Mouse (Mus musculus) layer of hippocampus, adult 8-10 months (tissue): ENCODE results near the gene Gm44973. TPM values are rescaled to one million over a fixed set of nuclear protein-coding genes. Genes with fewer than 3 reads are reported as not detected.
"Not testable (repeated sequence)": the region's sequence is repeated elsewhere in the genome, so short reads cannot be mapped to it uniquely, and the experiment has no call there.

Source experiments
- DNase-seq, 2 experiments: peaks; one replicate each; pipeline ENCODE4 v3.0.0; 2022; ENCODE audit warnings: low spot score in 2 of 2
- total RNA-seq, 4 experiments: library from RNA; stranded (reverse); gene quantifications; 2 replicates each; pipeline ENCODE4 v1.2.4; 2022

Gene Gm44973
- total RNA-seq, 4 experiments from 2014 or later, result not detected

DNA sequence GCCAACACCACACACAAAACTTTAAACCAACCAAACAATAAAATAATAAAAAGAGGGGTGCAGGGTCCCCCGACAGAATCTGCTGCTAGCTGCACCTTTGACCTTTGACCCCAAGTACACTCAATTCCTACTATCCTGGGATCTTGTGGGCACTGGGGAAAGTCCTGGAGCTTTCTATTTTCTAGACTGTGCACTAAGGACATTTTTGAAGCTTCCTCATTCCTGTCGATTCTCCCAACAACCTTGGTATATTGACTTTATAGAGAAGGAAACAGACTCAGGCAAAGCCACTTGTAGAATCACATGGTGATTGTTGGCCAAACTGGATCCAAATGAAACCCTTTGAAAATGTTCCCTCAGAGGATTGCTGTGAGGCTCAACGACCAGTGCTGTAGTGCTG lies 761 bp downstream of the Gm44973 start:
- DNase-seq, result no peak

DNA sequence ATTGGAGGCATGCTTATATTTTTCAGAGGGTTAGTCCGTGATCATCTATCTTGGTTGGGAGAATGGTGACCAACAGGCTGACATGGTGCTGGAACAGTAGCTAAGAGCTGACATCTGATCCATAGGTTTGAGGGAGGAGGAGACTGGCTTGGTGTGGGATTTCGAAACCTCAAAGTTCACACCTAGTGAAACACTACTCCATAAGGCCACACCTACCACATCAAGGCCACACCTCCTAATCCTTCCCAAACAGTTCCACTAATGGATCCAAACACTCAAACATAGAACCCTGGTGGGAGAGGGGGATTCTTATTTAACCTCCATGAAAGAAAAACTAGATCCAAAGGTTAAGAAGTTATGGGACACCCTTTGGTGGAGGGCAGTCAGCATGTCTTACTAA lies 1.6 kb downstream of the Gm44973 start:
- DNase-seq, result no peak

DNA sequence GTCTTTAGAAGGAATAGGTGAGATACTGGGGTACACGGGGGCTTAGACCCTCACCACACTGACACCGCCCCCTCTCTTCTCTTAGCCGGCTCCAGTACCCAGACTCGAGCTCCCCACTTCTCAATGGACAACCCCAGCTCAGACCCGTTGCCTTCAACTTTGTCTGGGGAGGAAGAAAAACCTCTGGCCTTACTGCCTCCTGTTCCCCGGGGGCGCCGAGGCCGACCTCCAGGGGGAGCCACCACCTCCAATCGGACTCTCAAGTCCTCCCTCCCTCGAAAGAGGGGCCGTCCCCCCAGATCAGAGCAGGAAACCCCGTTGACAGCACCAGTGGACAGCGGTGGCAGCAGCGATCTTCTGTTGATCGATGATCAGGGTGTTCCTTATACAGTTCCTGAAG lies 2.1 kb downstream of the Gm44973 start:
- DNase-seq, result no peak

DNA sequence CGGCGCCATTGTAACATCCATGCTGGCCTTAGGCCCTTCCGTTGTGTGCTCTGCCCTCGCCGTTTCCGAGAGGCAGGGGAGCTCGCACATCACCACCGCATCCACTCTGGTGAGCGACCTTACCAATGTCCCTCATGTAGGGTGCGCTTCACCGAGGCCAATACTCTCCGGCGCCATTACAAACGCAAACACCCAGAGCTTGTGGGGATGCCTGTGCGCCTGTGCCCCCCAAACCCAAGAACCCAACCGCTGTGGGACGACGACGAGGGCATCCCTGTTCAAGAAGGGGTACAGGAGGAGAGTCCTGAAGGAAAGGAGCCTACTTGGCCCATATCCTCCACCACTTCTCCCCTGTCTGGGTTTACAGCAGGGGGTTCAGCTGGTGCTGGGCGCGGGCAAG lies 2.6 kb downstream of the Gm44973 start:
- DNase-seq, result no peak

DNA sequence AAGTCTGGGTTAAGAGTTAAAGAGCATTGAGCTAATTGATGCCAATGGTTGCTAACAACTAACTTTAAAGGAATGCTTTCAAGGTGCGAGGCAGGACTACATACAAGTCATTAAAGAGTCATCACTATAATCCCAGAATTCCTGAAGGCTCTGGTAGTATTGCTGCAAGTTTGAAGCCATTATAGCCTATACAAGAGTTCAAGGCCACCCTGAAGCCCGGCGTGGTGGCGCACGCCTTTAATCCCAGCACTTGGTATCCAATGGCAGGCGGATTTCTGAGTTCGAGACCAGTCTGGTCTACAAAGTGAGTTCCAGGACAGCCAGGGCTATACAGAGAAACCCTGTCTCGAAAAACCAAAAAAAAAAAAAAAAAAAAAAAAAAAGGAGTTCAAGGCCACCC lies 4.3 kb downstream of the Gm44973 start:
- not testable (repeated sequence) for DNase-seq

DNA sequence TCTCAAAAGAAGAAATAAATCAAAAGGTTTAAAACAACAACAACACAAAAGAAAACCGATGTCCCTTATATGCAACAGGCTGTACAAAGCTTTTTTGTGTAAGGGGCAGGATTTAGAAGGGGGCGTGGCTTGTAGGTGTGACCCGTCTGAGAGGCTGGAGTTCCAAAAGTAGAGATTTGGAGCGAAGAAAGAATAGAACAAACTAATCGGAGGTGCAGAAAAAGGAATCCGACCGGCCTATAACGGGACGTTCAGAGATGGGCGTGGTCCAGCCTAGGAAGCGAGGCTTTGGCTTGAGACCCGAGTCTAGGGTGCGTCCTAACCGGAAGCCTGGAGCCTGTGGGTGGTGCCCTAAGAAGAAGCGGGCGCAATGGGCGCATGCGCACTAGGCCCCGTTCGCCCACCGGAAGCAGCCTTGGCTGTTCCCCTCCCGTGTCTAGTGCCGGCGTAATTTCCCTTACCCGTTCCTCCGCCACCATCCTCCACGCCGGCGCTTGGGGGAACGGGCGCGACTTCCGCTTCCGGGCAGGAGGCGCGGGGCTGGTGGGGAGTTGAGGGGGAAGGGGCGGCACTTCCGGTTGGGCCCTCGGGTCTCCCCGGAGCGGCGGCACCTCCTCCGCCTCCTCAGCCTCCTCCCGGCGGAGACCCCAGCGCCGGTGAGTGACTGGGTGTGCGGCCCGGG lies 4.8 kb downstream of the Gm44973 start, which contains the start of the genes Zfp865 and Ccdc106:
Zfp865 (plus strand) TSS at position 377 of the 682 bp plus-strand sequence.
Ccdc106 (plus strand) TSS at position 554 of the 682 bp plus-strand sequence.
- peak; percentile 99 to 100 for DNase-seq

DNA sequence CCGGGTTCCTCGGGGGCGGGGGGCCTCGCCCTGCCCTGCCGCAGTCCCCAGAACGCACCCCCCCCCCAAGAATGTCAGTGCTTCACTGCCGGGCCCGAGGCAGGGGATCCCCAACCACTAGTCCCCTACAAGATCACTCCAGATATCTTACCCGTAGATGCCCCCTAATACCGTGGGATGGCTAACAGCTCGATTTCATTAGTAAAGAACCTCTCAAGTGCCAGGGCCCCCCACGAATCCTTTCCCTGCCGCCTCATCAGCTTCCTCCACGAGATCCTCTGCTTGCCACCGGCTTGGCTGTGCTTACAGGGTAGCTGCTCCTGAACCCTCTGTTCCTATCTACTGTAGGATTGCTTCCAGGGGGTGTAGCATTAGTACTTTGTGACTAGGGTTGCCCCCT lies 5.4 kb downstream of the Gm44973 start:
- DNase-seq, result no peak

DNA sequence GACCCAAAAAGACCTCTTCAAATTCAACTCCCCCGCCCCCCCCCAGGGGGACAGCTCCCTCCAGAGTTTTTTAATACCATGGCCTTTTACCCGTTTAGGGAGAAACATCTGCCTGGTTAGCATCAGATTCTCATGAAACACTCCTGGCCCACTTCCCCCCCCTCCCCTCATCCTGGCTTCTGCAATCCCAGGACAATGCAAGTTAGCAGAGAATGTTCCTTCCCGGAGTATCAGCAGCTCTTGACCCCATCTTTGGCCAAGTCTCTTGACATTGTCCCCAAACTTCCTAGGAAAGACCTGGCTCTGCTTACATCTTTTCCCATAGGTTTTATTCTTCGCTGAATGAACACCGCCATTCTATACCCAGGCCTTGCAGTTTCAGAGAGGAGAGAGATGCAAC lies 5.9 kb downstream of the Gm44973 start:
- no peak for DNase-seq

DNA sequence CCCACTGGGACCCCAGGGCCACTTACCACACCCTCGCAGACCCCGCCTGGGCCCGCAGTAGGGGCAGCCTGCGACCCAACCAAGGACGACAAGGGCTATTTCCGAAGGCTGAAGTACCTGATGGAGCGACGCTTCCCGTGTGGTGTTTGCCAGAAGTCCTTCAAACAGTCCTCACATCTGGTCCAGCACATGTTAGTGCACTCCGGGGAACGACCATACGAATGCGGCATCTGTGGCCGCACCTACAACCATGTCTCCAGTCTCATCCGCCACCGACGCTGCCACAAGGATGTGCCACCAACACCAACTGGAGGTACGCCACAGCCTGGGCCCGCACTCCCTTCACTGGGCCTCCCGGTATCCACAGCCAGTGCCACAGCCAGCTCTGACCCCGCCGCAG lies 14.2 kb downstream of the Gm44973 start:
- DNase-seq, result no peak

DNA sequence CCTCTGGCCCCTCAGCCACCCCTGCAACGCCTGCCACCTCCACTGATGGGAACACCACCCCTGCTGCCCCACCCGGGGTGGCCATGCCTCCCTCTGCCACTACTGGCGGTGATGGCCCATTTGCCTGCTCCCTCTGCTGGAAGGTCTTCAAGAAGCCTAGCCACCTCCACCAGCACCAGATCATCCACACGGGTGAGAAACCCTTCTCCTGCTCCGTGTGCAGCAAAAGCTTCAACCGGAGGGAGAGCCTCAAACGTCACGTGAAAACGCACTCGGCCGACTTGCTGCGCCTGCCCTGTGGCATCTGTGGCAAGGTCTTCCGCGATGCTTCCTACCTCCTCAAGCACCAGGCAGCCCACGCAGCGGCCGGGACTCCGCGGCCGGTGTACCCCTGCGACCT lies 14.7 kb downstream of the Gm44973 start:
- DNase-seq, result no peak

DNA sequence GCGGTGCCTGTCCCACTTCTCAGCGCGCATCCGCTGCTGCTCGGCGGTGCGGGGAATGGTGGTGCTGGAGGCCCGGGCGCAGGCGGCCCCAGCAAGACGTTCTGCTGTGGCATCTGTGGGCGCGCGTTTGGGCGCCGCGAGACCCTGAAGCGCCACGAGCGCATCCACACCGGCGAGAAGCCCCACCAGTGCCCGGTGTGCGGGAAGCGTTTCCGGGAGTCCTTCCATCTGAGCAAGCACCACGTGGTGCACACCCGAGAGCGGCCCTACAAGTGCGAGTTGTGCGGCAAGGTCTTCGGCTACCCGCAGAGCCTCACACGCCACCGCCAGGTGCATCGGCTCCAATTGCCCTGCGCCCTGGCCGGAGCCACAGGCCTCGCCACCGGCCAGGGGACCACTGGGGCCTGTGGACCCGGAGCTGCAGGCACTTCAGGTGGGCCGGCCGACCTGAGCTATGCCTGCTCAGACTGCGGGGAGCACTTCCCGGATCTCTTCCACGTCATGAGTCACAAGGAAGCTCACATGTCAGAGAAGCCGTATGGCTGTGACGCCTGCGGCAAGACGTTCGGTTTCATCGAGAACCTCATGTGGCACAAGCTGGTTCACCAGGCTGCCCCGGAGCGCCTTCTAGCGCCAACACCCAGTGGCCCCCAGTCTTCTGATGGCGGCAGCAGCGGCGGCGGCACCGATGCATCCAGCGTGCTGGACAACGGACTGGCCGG lies 15.4 kb downstream of the Gm44973 start:
- DNase-seq, result no peak

DNA sequence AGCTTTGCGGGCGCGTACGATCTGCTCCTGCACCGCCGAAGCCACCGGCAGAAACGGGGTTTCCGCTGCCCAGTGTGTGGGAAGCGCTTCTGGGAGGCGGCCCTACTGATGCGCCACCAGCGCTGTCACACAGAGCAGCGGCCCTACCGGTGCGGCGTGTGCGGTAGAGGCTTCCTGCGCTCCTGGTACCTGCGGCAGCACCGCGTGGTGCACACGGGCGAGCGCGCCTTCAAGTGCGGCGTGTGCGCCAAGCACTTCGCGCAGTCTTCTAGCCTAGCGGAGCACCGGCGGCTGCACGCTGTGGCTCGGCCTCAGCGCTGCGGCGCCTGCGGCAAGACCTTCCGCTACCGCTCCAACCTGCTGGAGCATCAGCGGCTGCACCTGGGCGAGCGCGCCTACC lies 16.2 kb downstream of the Gm44973 start:
- DNase-seq, result no peak

DNA sequence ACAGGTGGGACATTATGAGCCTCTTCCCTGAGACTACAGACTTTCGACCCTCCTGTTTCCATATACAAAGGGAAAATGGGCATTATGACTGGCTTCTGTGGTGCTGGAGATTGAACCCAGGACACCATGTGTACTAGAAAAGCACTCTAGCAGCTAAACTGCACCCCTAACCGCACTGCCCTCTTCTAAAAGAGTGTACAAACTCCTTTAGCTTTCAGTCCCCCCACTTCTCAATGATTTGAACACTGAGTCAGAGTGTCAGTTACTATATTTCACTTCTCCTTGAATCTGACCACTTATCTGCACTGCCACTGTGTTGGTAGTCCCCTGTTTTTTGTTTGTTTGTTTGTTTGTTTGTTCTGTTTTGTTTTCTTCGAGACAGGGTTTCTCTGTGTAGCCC lies 18.5 kb downstream of the Gm44973 start, which contains the start of gene 4632433K11Rik:
4632433K11Rik (plus strand) TSS at position 301 of the 400 bp plus-strand sequence.
- DNase-seq, result no peak

DNA sequence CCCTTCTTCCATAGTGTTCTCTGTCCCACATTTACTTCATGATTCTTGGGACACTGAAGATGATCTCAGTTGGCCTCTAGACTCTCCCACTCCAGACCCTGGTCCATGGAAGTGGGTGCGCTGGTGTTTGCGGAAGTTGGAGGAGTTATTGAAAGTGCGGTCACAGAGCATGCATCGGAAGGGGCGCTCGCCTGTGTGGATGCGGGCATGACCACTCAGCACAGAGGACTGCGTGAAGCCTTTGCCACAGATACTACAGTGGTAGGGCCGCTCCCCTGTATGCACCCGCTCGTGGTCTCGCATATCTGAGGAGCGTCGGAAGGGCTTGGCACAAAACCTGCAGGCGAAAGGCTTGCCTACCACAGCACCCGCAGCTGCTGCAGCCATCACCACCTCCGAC lies 20.3 kb downstream of the Gm44973 start:
- DNase-seq, result no peak

DNA sequence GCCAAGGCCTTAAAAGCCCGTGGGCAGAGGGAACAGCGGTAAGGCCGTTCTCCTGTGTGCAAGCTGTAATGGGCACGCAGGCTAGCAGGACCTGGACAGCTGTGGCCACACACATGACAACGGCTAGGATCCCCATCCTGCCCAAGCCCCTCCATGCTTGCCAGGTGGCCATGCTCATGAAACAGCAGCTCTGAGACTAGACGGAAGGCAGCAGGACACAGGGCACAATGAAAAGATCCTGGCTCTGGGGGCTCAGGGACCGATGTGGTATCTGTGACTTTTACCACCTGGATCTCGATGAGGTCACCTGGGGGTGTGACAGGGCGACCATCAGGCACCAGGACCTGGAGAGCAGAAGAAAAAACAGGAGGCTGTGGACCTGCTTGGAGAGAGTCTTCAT lies 20.8 kb downstream of the Gm44973 start:
- DNase-seq, result no peak

DNA sequence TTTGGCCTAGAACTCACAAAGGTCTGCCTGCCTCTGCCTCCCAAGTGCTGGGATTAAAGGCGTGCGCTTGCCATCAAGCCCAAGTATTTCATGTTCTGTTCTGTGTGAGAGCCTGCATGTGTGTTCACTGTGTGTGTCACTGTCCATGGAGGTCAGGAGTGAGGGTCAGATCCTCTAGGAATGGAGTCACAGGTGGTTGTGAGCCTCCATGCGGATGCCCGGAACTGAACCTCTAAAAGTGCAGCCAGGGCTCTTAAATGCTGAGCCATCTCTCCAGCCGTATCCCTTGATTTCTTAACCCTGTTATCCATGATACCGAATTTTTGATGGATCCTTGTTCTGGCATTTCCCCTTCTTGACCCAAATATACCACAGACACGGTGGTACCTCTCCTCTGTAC lies 21.7 kb downstream of the Gm44973 start:
- no peak for DNase-seq

DNA sequence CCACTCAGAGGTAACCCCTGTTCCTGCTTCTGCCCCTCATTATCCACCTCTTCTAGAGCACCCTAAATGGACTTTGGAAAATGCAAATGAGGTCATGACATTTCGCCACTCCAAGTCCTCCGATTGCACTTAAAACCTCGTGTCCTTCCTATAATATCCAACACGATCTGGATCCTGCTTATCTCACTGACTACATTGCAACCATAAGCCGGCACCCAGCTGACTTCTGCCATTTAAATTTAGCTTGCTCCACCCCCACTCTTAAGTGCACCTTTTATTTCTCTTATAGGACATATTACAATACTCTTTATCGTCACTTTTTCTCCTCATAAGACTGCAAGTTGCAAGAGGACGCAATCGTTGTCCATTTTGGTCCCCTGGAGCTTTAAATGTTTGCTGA lies 22.2 kb downstream of the Gm44973 start:
- DNase-seq, result no peak

DNA sequence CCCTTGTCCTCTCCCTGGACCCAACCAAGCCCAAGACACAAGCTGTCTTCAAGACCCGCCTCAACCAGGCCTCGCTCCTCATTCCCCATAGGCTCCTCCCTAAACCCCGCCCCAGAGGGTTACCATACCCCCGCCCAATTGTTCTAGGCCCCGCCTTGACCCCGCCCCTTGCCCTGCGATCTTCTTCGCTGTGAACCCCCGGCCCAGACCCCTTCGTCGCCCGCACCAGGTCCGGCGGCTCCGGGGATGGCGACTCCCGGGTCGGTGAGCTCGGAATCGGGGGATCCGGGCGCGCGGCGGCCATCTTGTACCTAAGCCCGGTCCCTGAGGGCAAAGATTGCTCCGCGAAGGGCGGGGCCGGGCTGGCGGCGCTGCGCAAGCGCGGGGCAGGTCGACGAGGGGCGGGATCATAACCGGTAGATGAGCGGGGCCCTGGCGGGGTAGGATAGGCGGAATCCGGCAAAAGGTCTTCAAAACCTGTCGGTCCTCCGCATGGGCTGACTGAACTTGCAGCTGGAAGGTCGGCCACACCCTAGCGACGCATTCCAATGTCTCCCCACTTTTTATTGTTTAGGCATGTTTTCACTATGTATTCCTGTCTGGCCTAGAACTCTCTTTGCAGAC lies 22.9 kb downstream of the Gm44973 start, which contains the start of gene Zfp784:
Zfp784 (minus strand) TSS at position 338 of the 624 bp plus-strand sequence.
- peak; percentile 84 to 92 for DNase-seq

DNA sequence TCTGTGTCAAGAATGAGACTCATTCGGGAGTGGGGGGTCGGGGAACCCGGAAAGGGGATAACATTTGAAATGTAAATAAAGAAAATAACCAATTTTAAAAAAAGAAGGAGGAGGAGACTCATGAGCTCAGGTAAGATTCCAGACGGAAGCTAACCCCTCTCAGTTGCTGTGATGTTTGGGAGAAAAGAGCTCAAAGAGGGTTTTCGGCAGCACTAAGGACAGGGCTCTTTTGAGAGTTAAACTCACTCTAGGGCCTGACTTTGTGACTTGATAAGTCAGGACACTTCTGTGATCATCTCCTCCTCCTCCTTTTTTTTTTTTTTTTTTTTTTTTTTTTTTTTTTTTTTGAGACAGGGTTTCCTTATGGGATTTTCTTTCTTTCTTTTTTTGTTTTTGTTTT lies 23.6 kb downstream of the Gm44973 start:
- no peak for DNase-seq

DNA sequence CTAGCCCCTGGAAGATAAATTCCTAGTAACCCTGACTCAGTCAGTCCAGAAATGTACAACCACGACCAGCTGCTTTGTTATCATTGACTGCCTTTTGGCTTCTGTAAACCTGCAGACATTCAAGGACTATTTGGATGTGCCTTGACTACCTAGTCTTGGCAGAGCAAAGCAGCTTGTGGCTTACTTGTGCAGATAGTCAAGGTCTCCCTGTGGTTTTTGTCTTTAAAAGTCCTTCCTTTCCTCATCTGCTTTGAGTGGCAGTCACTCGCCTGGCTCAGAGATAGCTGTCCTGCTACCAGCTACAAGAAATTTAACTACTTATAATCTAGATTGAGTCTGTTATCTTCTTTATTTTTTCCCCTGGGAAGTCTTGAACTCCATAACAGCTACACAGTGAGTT lies 29.7 kb downstream of the Gm44973 start:
- no peak for DNase-seq

DNA sequence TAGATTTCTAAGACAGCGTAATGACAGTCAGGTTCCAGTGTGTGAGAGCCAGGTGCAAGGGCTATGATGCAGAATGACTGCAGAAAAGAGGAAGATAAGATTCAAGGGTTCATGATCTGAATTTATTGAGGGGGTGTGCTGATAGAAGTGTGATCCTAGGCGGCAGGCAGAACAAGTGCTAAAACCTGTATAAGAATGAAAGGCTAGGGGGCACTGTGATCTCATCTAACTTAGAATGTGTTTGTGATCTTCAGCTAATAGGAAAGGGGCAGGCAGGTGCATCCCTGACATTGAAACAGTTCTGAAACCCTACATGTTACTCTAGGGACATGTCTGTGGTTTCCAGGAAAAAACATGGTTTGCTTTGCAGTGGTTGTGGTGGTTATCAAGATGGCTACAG lies 30.8 kb downstream of the Gm44973 start:
- DNase-seq, result no peak

DNA sequence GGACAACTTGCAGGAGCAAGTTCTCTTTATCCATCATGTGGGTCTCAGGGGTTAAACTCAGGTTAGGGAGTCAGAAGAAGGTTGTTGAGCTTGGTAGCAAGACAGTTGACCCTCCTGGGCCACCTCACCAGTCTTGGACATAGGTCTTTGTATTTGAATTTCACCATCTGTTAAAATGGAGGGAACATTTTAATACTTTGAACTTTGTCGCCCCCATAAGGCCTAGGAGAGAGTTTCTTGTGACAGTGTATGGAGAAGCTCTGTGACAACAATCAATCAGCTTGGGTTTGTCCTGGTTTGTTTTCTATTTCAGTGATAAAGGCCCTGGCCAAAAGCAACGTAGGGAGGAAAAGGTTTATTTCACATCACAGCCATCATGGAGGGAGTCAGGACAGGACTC lies 32.0 kb downstream of the Gm44973 start:
- DNase-seq, result no peak
